Mouse (Mus musculus) liver, embryonic 16.5 days (tissue): ENCODE results near the gene Faf2. TPM values are rescaled to one million over a fixed set of nuclear protein-coding genes. Genes with fewer than 3 reads are reported as not detected.

Experiments used
- ATAC-seq: fragments of 200-750 bp; cut with Nextera tagmentation; 2 replicates; pipeline ENCODE4 v1.8.0; 2017; ENCODE audit warnings: low read depth, mild to moderate bottlenecking, moderate number of reproducible peaks, moderate library complexity
- H3K27ac ChIP-seq: fragments of 300-500 bp; sonication (generic); 2 replicates; pipeline ENCODE4 v1.5.1; 2014; ENCODE audit warnings: mild to moderate bottlenecking, low read length
- H3K27me3 ChIP-seq: fragments of 300-500 bp; sonication (generic); 2 replicates; pipeline ENCODE4 v1.6.1; 2014; ENCODE audit warnings: low read depth, low read length, mixed read lengths; ENCODE audit not compliant: control insufficient read depth, insufficient read depth
- H3K36me3 ChIP-seq: fragments of 300-500 bp; sonication (generic); 2 replicates; pipeline ENCODE4 v1.6.1; 2014; ENCODE audit warnings: mild to moderate bottlenecking; ENCODE audit not compliant: control insufficient read depth, insufficient read depth
- H3K4me1 ChIP-seq: fragments of 300-500 bp; sonication (generic); 2 replicates; pipeline ENCODE4 v1.6.1; 2014; ENCODE audit warnings: low read depth, low read length, mixed read lengths; ENCODE audit not compliant: control insufficient read depth
- H3K4me2 ChIP-seq: fragments of 300-500 bp; sonication (generic); 2 replicates; pipeline ENCODE4 v1.6.1; 2014; ENCODE audit warnings: low read depth, low read length, mixed read lengths
- H3K4me3 ChIP-seq: fragments of 300-500 bp; sonication (generic); 2 replicates; pipeline ENCODE4 v1.5.1; 2014; ENCODE audit warnings: low read depth, mild to moderate bottlenecking, low read length
- H3K9ac ChIP-seq: fragments of 300-500 bp; sonication (generic); 2 replicates; pipeline ENCODE4 v1.6.1; 2014; ENCODE audit warnings: low read depth, low read length
- H3K9me3 ChIP-seq: fragments of 300-500 bp; sonication (generic); replicated peaks from 2 replicates; pipeline ENCODE4 v1.6.1; 2016; ENCODE audit warnings: low read length; ENCODE audit not compliant: control insufficient read depth
- WGBS: fragments of 180-500 bp; shearing (Covaris S2); extraction: QIAGEN DNeasy Blood & Tissue Kit; methylation state at CpG from one replicate; pipeline ENCODE4 v1.1.7; 2014; ENCODE audit not compliant: insufficient replicate concordance; 5-methylcytosine and 5-hydroxymethylcytosine counted together
- microRNA-seq: library from miRNA; unstranded; fragments of <30 nt; microRNA quantifications from one replicate; pipeline ENCODE4, GENCODE M21; 2016
- polyA plus RNA-seq: library from polyadenylated mRNA; unstranded; fragments of >200 nt; fragmentation: Nextera tagmentation; extraction: Ambion mirVana; gene quantifications from 2 replicates; pipeline ENCODE4 v1.2.1, GENCODE M21; 2015

Faf2 gene
- polyA plus RNA-seq, 1 experiment from 2014 or later: 29.9 TPM

GRCm38 (mm10) chr13:54710866-54711265, 89.3 kb downstream of the Faf2 start:
- Histone ChIP-seq H3K4me3 (no peak overlapping the region), H3K4me1 (no peaks in the 10 kb centered on the region), H3K9me3 (no peaks in the 10 kb centered on the region), H3K27me3 (no peaks in the 10 kb centered on the region), H3K4me2 (no peak overlapping the region), H3K27ac (no peak overlapping the region), H3K36me3 (no peaks in the 10 kb centered on the region), H3K9ac (no peak overlapping the region)
- WGBS: 52% methylated on average over 3 of the region's 3 CpGs
- no peak for ATAC-seq

Small RNA genes within 50 kb of the gene (microRNA-seq; reads per million reads assigned to microRNA genes)
- gene Gm24195: not detected

Other genes starting within 250 kb of the Faf2 start
- 33.4 and 37.6 TPM in 2 replicates for gene Thoc3, start 152.9 kb upstream of the Faf2 start, polyA plus RNA-seq
- gene Simc1, start 118.0 kb upstream of the Faf2 start, polyA plus RNA-seq: 1.5 TPM in 2 replicates
- gene 4833439L19Rik, start 56.3 kb upstream of the Faf2 start, polyA plus RNA-seq: 47.7 and 50.2 TPM in 2 replicates
- gene Arl10, start 46.8 kb upstream of the Faf2 start, polyA plus RNA-seq: 7.6 and 8.4 TPM in 2 replicates
- 37.9 and 41.0 TPM in 2 replicates for gene Nop16, start 31.7 kb upstream of the Faf2 start, polyA plus RNA-seq
- gene Higd2a, start 31.6 kb upstream of the Faf2 start, polyA plus RNA-seq: 102 and 108 TPM in 2 replicates
- gene Cltb, start 10.4 kb upstream of the Faf2 start, polyA plus RNA-seq: 30.8 and 33.2 TPM in 2 replicates
- gene Rnf44, start 72.1 kb downstream of the Faf2 start, polyA plus RNA-seq: 24.6 and 27.8 TPM in 2 replicates
- 23.4 and 26.1 TPM in 2 replicates for gene Cdhr2, start 79.7 kb downstream of the Faf2 start, polyA plus RNA-seq
- 0.02 TPM in 1 of 2 replicates, not detected in the other for gene Gprin1, start 128.1 kb downstream of the Faf2 start, polyA plus RNA-seq
- not detected in 2 replicates for gene Sncb, start 144.8 kb downstream of the Faf2 start, polyA plus RNA-seq
- gene Eif4e1b, start 162.2 kb downstream of the Faf2 start, polyA plus RNA-seq: not detected in 2 replicates
- gene Tspan17, start 167.6 kb downstream of the Faf2 start, polyA plus RNA-seq: 1.4 and 1.6 TPM in 2 replicates